Mouse (Mus musculus): ENCODE results near the gene Txndc11.
A peak's percentile ranks its signal among the peaks of the same experiment; 100 is the strongest.

The Txndc11 gene

DNA sequence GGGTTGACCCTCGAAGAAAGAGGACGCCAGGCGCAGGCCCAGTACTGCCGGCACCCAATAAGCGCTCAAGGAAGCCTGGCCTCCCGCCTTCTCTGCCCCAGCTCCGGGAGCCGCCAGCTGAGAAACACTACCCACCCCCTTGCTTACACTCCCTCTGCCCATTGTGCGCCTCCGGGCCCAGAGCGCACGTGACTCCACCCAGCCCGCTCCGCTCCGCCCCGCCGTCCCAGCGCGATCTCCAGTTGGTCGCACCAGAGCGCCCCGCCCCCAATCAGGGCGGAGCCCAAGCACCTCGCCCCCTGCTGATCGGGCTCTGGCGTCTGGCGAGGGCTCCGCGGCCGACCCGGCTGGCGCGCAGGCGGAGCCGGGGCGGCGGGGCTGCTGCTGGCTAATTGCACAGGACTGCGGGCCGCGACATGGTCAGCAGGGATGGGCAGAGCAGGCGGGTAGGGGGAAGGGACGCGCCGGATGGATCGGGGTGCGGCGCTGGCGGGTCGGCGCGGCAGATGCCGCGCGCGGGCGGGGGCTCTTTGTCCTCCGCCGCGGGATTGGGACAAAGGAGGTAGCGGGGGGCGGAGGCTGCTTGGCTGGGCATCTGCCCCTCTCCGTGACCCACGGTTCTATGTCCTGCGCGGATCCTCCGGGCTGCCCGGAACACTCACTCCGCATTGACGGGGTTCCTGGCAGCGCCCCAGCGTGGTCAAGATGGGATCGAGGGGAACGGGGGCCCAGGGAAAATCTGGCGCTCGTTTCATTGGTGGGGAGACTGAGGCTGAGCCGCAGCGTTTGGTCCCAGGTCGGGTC lies 68.2 kb downstream of the Txndc11 start, which contains the start of gene Litaf:
Litaf (minus strand) TSS at position 129 of the 804 bp plus-strand sequence.
- H3K4me3 ChIP-seq (replicated peaks; ENCODE audit: low read length): peak within 1 kb of the TSS; percentile 93
- peaks cover 44% of the 10 kb centered on the region for H3K27me3 ChIP-seq (ENCODE audit: insufficient read depth, low read length)
- peaks cover 31% of the 10 kb centered on the region for H3K4me1 ChIP-seq (replicated peaks; ENCODE audit: low read depth, low read length)
- TF ChIP-seq NANOG (IDR thresholded peaks at IDR 0.05; ENCODE audit: borderline replicate concordance, low read length): no peak
- TF ChIP-seq CTCF (conservative IDR thresholded peaks at IDR 0.05; ENCODE audit: low read length): no peak
- TF ChIP-seq POU5F1 (IDR thresholded peaks at IDR 0.05; ENCODE audit: borderline replicate concordance, low read length): no peak
- peaks cover 5% of the 10 kb centered on the region for H3K36me3 ChIP-seq (ENCODE audit: insufficient read depth, low read length)
- no peaks in the 10 kb centered on the region for H3K9me3 ChIP-seq (ENCODE audit: low read length)

DNA sequence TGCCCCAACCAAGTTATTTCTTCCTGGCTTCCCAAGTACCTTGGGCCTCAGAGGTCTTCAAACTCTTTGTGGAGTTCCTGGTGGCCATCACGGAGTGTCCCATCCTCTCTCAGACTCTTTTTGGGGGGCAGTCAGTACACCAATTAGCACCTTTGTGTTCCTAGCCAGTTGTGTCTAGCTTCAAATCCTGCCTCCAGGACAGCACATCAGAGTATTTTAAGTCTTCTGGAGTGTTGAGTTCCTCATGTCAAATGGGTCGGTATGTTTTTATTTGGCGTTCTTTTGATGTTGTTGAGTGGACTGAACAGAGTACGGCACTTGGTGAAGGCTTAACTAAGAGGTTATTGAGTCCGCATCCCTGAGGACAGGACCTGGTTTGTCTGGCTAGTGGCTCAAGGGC lies 69.0 kb downstream of the Txndc11 start:
- H3K4me1 ChIP-seq (replicated peaks; ENCODE audit: low read depth, low read length): peaks cover 31% of the 10 kb centered on the region
- H3K9me3 ChIP-seq (ENCODE audit: low read length): no peaks in the 10 kb centered on the region
- H3K4me3 ChIP-seq (replicated peaks; ENCODE audit: low read length): peak overlapping the region; percentile 93
- peaks cover 44% of the 10 kb centered on the region for H3K27me3 ChIP-seq (ENCODE audit: insufficient read depth, low read length)
- no peaks in the 10 kb centered on the region for H3K36me3 ChIP-seq (ENCODE audit: insufficient read depth, low read length)
- TF ChIP-seq CTCF (conservative IDR thresholded peaks at IDR 0.05; ENCODE audit: low read length) (no peak), NANOG (IDR thresholded peaks at IDR 0.05; ENCODE audit: borderline replicate concordance, low read length) (no peak), POU5F1 (IDR thresholded peaks at IDR 0.05; ENCODE audit: borderline replicate concordance, low read length) (no peak)

DNA sequence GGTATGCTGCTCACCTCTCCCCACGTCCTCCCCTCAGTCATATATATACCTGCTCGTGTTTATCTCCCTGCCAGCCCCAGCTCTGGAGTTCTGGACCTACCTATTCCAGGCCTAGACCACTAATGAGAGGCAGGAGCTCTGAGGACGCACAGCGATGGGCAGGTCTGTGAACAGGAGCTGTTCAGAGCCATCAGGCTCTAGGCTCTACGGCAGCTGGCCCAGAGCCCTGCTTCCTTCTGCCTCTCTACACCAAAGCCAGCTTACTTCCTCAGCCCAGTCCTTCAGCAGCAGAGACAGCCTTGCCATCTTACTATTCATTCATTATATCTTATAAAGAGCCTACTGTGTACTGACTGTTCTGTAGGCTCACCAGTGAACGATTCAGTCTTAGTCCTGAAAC lies 69.7 kb downstream of the Txndc11 start:
- no peak overlapping the region for H3K4me3 ChIP-seq (replicated peaks; ENCODE audit: low read length)
- H3K36me3 ChIP-seq (ENCODE audit: insufficient read depth, low read length): no peaks in the 10 kb centered on the region
- TF ChIP-seq NANOG (IDR thresholded peaks at IDR 0.05; ENCODE audit: borderline replicate concordance, low read length): no peak
- no peak for TF ChIP-seq POU5F1 (IDR thresholded peaks at IDR 0.05; ENCODE audit: borderline replicate concordance, low read length)
- TF ChIP-seq CTCF (conservative IDR thresholded peaks at IDR 0.05; ENCODE audit: low read length): no peak
- no peaks in the 10 kb centered on the region for H3K9me3 ChIP-seq (ENCODE audit: low read length)
- H3K27me3 ChIP-seq (ENCODE audit: insufficient read depth, low read length): peaks cover 44% of the 10 kb centered on the region
- H3K4me1 ChIP-seq (replicated peaks; ENCODE audit: low read depth, low read length): peaks cover 26% of the 10 kb centered on the region

DNA sequence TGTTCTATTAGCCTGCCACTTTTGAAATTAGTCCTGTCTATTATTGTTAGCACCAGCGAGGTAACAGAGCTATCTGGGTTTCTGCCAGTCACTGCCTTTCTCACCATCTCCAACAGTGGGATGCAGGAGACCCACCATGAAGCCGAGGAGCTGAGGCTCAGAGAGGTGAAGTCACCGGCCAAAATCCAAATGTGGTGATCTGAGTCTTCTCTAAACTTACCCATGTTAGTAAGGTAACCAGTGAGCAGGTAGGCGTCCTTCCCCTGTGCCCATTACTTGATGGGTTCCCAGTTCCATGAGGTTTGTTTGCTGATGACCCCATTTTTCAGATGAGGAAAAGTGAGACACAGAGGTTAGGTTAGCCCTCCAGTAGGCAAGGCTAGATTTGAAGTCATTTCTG lies 70.1 kb downstream of the Txndc11 start:
- H3K4me1 ChIP-seq (replicated peaks; ENCODE audit: low read depth, low read length): peaks cover 22% of the 10 kb centered on the region
- TF ChIP-seq POU5F1 (IDR thresholded peaks at IDR 0.05; ENCODE audit: borderline replicate concordance, low read length) (no peak), CTCF (conservative IDR thresholded peaks at IDR 0.05; ENCODE audit: low read length) (no peak), NANOG (IDR thresholded peaks at IDR 0.05; ENCODE audit: borderline replicate concordance, low read length) (no peak)

DNA sequence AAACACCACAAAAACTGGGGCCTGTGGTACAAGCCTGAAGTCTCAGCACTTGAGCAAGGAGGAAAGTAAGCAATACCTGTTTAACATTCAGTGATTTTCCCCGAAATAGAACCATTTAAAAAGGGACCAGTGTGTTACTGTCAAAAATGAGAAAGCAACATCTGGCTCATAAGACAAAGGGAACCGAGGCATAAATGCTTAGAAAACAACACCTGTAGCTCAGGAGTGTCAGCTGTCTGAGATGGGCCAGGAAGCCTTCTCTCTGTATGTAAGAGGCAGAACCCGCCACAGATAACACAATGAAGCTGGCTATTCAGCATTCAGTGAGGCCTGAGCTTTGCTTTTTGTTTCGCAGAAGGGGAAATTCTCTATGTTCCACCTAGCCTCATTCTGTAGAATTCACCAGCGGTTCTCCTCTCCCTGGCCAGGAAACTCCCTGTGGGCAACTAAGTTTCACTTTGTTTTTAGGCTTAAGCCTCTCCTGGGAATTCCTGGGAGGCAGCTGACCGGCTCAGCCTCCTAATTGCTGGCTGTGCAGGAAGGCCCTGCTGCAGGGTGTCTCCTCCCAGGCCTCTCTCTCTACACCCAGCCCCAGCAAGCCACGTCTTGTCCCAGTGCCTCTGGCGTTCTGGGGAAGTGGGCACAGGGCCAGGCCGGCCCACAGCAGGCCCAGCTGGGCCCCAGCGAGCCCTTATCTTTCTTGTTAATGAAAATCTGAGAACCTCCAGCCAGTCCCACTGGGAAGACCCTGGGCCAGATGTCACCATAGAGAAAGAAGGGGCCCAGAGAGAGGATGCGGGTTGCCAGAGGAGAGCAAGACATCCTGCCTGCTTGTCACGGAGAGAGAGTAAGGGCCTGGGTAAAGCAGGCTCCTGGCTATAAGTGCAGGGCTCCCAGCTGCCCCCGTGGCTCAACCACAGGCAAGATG lies 71.4 kb downstream of the Txndc11 start:
- no peak overlapping the region for H3K4me3 ChIP-seq (replicated peaks; ENCODE audit: low read length)
- TF ChIP-seq CTCF (conservative IDR thresholded peaks at IDR 0.05; ENCODE audit: low read length) (no peak), POU5F1 (IDR thresholded peaks at IDR 0.05; ENCODE audit: borderline replicate concordance, low read length) (no peak), NANOG (IDR thresholded peaks at IDR 0.05; ENCODE audit: borderline replicate concordance, low read length) (no peak)

More for the DNA sequence above, 70.1 kb downstream of the Txndc11 start:
- H3K9me3 ChIP-seq (ENCODE audit: low read length): no peaks in the 10 kb centered on the region
- H3K27me3 ChIP-seq (ENCODE audit: insufficient read depth, low read length): peaks cover 44% of the 10 kb centered on the region
- no peak overlapping the region for H3K4me3 ChIP-seq (replicated peaks; ENCODE audit: low read length)
- no peaks in the 10 kb centered on the region for H3K36me3 ChIP-seq (ENCODE audit: insufficient read depth, low read length)

DNA sequence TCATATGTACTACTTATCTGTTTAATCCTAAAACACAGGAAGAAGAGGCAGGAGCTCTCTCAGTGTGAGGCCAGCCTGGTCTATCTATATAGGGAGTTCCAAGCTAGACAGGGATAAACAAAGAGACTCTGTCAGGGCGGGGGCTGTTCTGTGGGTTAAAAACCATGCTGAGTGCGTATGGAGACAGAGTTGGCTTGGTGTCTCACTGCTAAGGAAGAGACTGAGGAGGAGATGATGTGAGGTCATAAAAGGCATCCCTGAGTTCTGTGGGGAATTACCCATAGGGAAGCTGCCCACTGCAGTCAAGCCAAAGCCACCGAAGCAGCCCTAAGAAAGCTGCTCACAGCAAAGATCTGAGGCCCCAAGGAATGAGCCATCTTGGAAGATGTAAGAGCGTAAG lies 73.8 kb downstream of the Txndc11 start, which contains the start of gene Snn:
Snn (plus strand) TSS at position 301 of the 400 bp plus-strand sequence.
- Histone ChIP-seq H3K36me3 (ENCODE audit: insufficient read depth, low read length) (no peaks in the 10 kb centered on the region), H3K27me3 (ENCODE audit: insufficient read depth, low read length) (peaks cover 26% of the 10 kb centered on the region), H3K4me3 (replicated peaks; ENCODE audit: low read length) (no peak within 1 kb of the TSS), H3K9me3 (ENCODE audit: low read length) (no peaks in the 10 kb centered on the region), H3K4me1 (replicated peaks; ENCODE audit: low read depth, low read length) (peaks cover 12% of the 10 kb centered on the region)
- TF ChIP-seq POU5F1 (IDR thresholded peaks at IDR 0.05; ENCODE audit: borderline replicate concordance, low read length) (no peak), NANOG (IDR thresholded peaks at IDR 0.05; ENCODE audit: borderline replicate concordance, low read length) (no peak), CTCF (conservative IDR thresholded peaks at IDR 0.05; ENCODE audit: low read length) (no peak)

More for the DNA sequence above, 71.4 kb downstream of the Txndc11 start:
- Histone ChIP-seq H3K36me3 (ENCODE audit: insufficient read depth, low read length) (no peaks in the 10 kb centered on the region), H3K9me3 (ENCODE audit: low read length) (no peaks in the 10 kb centered on the region), H3K4me1 (replicated peaks; ENCODE audit: low read depth, low read length) (peaks cover 22% of the 10 kb centered on the region), H3K27me3 (ENCODE audit: insufficient read depth, low read length) (peaks cover 36% of the 10 kb centered on the region)

DNA sequence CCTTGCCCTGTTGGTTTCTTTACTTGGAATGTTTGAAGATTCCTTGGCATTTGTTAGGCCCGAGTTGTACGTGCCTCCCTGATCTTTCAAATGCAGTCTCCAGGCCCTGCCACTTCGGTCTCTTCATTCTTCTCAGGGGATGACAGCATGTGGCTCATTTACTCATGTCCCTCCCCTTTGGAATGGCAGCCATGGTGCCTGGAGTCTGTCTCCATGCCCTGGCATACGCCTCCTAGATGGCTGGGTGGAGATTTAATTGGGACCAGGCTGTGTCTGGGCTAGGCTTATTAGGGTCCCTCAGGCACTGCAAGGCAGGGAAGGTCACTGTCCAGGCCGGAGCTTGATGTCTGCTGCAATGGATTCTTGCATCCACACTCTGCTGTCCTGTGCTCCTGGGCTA lies 78.5 kb downstream of the Txndc11 start:
- peaks cover 7% of the 10 kb centered on the region for H3K27me3 ChIP-seq (ENCODE audit: insufficient read depth, low read length)
- TF ChIP-seq POU5F1 (IDR thresholded peaks at IDR 0.05; ENCODE audit: borderline replicate concordance, low read length) (no peak), NANOG (IDR thresholded peaks at IDR 0.05; ENCODE audit: borderline replicate concordance, low read length) (no peak), CTCF (conservative IDR thresholded peaks at IDR 0.05; ENCODE audit: low read length) (no peak)
- peaks cover 12% of the 10 kb centered on the region for H3K4me1 ChIP-seq (replicated peaks; ENCODE audit: low read depth, low read length)

DNA sequence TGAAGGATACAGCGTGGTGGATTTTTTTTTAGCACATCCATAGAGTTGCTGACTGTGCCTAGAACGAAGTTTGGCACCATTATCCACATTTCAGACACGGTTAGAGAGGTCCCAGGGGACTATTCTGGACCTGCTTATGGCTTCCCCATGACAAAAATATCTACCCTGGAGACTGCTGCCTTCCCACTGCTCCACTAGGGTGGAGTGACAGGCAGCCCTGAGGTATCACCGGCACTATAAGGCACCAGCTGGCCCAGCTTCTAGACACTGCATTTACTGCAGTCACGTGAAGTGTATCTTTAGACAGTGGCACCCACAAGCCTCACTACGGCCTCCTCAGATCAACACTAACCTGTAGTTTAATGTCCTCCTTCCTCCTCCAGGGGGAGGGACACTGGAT lies 79.6 kb downstream of the Txndc11 start:
- Histone ChIP-seq H3K4me3 (replicated peaks; ENCODE audit: low read length) (no peak overlapping the region), H3K36me3 (ENCODE audit: insufficient read depth, low read length) (no peaks in the 10 kb centered on the region), H3K9me3 (ENCODE audit: low read length) (no peaks in the 10 kb centered on the region), H3K27me3 (ENCODE audit: insufficient read depth, low read length) (peaks cover 10% of the 10 kb centered on the region), H3K4me1 (replicated peaks; ENCODE audit: low read depth, low read length) (peaks cover 18% of the 10 kb centered on the region)
- TF ChIP-seq CTCF (conservative IDR thresholded peaks at IDR 0.05; ENCODE audit: low read length) (no peak), NANOG (IDR thresholded peaks at IDR 0.05; ENCODE audit: borderline replicate concordance, low read length) (no peak), POU5F1 (IDR thresholded peaks at IDR 0.05; ENCODE audit: borderline replicate concordance, low read length) (no peak)

More for the DNA sequence above, 78.5 kb downstream of the Txndc11 start:
- Histone ChIP-seq H3K9me3 (ENCODE audit: low read length) (no peaks in the 10 kb centered on the region), H3K36me3 (ENCODE audit: insufficient read depth, low read length) (no peaks in the 10 kb centered on the region), H3K4me3 (replicated peaks; ENCODE audit: low read length) (no peak overlapping the region)
